Comparison of ENCODE assay signal across 30 mouse cellular contexts in the genomic region with DNA sequence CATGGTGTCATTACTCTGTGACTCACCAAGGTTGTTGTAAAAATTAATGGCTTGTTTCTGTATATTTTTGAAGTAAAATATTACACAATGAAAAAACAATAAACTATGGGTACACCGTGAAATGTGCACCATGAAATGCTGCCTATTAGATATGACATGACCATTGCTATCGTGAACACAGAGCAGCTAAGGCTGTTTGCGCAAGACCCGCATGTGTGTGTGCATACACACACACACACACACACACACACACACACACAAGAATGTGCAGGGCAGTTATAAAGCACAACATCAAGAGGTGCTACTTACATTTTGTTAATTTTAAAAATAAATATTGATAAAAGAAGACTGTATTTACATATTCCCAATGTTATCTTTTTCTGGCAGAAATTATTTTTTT.
A peak's percentile ranks its signal among the peaks of the same experiment; 100 is the strongest.
DNase-seq lines count a peak whose midpoint lies in the region; ATAC-seq and TF ChIP-seq lines count a peak whose summit lies in the region.
"Had no signal": no experiment of that assay in that cellular context is flagged by ENCODE, and none has a peak within 500 bp of the region (broad histone marks: within the 10 kb centered on the region; RNA-seq: fewer than 3 reads in every experiment).

No protein-coding gene starts in this region.

- no peaks in the 10 kb centered on the region for H3K79me2 ChIP-seq in C2C12 (ENCODE audit: control insufficient read depth, insufficient read depth)
- H3K79me2 ChIP-seq in myocyte (ENCODE audit: control insufficient read depth, insufficient read depth): no peaks in the 10 kb centered on the region

- H3K4me1 ChIP-seq in heart, embryonic 10.5 days: no peaks in the 10 kb centered on the region
- H3K4me1 ChIP-seq in lung, embryonic 15.5 days: peaks cover 21% of the 10 kb centered on the region
- no peaks in the 10 kb centered on the region for H3K4me1 ChIP-seq in lung, postnatal 0 days (ENCODE audit: insufficient read depth, low read depth, low read length)
- H3K4me1 ChIP-seq: embryonic facial prominence, embryonic 10.5 days; embryonic facial prominence, embryonic 13.5 days; forebrain, embryonic 12.5 days; forebrain, embryonic 15.5 days; heart, embryonic 15.5 days had no signal

- TF ChIP-seq POLR2A in myocyte (IDR thresholded peaks at IDR 0.05; ENCODE audit: insufficient read length, low read depth): no peak

- 90% methylated on average over 4 of the region's 4 CpGs for WGBS in heart, embryonic 10.5 days
- 41% methylated on average over 4 of the region's 4 CpGs for WGBS in lung, embryonic 15.5 days
- 56% methylated on average over 4 of the region's 4 CpGs for WGBS in lung, postnatal 0 days

- no peak for TF ChIP-seq EP300 in lung, postnatal 0 days (IDR thresholded peaks at IDR 0.05)

- no peak overlapping the region for H3K27ac ChIP-seq in heart, embryonic 10.5 days
- H3K27ac ChIP-seq in lung, embryonic 15.5 days: no peak overlapping the region
- no peak overlapping the region for H3K27ac ChIP-seq in lung, postnatal 0 days (ENCODE audit: low read length)
- H3K27ac ChIP-seq: embryonic facial prominence, embryonic 10.5 days; embryonic facial prominence, embryonic 13.5 days; forebrain, embryonic 12.5 days; forebrain, embryonic 15.5 days; heart, embryonic 15.5 days; hindbrain, embryonic 14.5 days; hindbrain, postnatal 0 days had no signal

- no peaks in the 10 kb centered on the region for H3K79me3 ChIP-seq in C2C12 (ENCODE audit: low read depth)

- no peak overlapping the region for H3K9ac ChIP-seq in lung, embryonic 15.5 days
- no peak overlapping the region for H3K9ac ChIP-seq in lung, postnatal 0 days (replicated peaks; ENCODE audit: low read depth)
- H3K9ac ChIP-seq: embryonic facial prominence, embryonic 13.5 days; forebrain, embryonic 12.5 days; forebrain, embryonic 15.5 days; heart, embryonic 12.5 days; heart, embryonic 15.5 days; hindbrain, embryonic 14.5 days had no signal

- no peak overlapping the region for H3ac ChIP-seq in C2C12 (ENCODE audit: control insufficient read depth, insufficient read length, low read depth)
- H3ac ChIP-seq in myocyte (ENCODE audit: control insufficient read depth, insufficient read length): no peak overlapping the region

- peak; percentile 9 for DNase-seq in heart, embryonic 10.5 days (ENCODE audit: low spot score)
- DNase-seq in heart, postnatal 36 days: no peak
- no peak for DNase-seq in lung, postnatal 0 days (ENCODE audit: low spot score)
- no peak for DNase-seq in gastrocnemius, adult 8-10 months (ENCODE audit: low spot score in 2 of 2)
- DNase-seq: adrenal gland, postnatal 14 days; cerebellum, adult 11-12 months; cerebellum, adult 8-10 months; cerebellum, postnatal 10 days; cerebellum, postnatal 36 days; embryo, embryonic 11 days; gastrocnemius, postnatal 14 days; heart, adult 11 months; heart, postnatal 10 days; heart, postnatal 4 days; kidney, adult 11 months had no signal

- no peaks in the 10 kb centered on the region for H3K27me3 ChIP-seq in heart, embryonic 10.5 days (ENCODE audit: insufficient read depth, poor library complexity, severe bottlenecking)
- H3K27me3 ChIP-seq in lung, embryonic 15.5 days: no peaks in the 10 kb centered on the region
- no peaks in the 10 kb centered on the region for H3K27me3 ChIP-seq in lung, postnatal 0 days (replicated peaks; ENCODE audit: insufficient read depth, low read length)
- H3K27me3 ChIP-seq in C2C12 (ENCODE audit: control insufficient read depth, insufficient read depth, insufficient read length) (no peaks in the 10 kb centered on the region), myocyte (ENCODE audit: control insufficient read depth, insufficient read depth, insufficient read length) (no peaks in the 10 kb centered on the region)
- H3K27me3 ChIP-seq: CH12.LX; embryonic facial prominence, embryonic 13.5 days; forebrain, embryonic 12.5 days; forebrain, embryonic 15.5 days; heart, embryonic 12.5 days; heart, embryonic 15.5 days had no signal

- no peaks in the 10 kb centered on the region for H3K9me3 ChIP-seq in heart, embryonic 10.5 days
- H3K9me3 ChIP-seq in lung, embryonic 15.5 days: no peaks in the 10 kb centered on the region
- H3K9me3 ChIP-seq in lung, postnatal 0 days (ENCODE audit: low read length): no peaks in the 10 kb centered on the region
- H3K9me3 ChIP-seq: embryonic facial prominence, embryonic 10.5 days; embryonic facial prominence, embryonic 13.5 days; forebrain, embryonic 12.5 days; forebrain, embryonic 15.5 days; G1E; heart, embryonic 12.5 days; heart, embryonic 15.5 days had no signal

- no peak for TF ChIP-seq CTCF in lung, postnatal 0 days (IDR thresholded peaks at IDR 0.05)
- no peak for TF ChIP-seq CTCF in C2C12 (IDR thresholded peaks at IDR 0.05; ENCODE audit: control insufficient read depth, insufficient read depth, insufficient read length)

- H3K36me3 ChIP-seq in heart, embryonic 10.5 days: no peaks in the 10 kb centered on the region
- no peaks in the 10 kb centered on the region for H3K36me3 ChIP-seq in lung, embryonic 15.5 days
- H3K36me3 ChIP-seq in lung, postnatal 0 days (ENCODE audit: insufficient read depth, low read length): no peaks in the 10 kb centered on the region
- no peaks in the 10 kb centered on the region for H3K36me3 ChIP-seq in C2C12 (ENCODE audit: control insufficient read depth, insufficient read depth)
- no peaks in the 10 kb centered on the region for H3K36me3 ChIP-seq in myocyte (ENCODE audit: control insufficient read depth, insufficient read depth)
- H3K36me3 ChIP-seq: embryonic facial prominence, embryonic 10.5 days; embryonic facial prominence, embryonic 13.5 days; forebrain, embryonic 12.5 days; forebrain, embryonic 15.5 days; G1E; heart, embryonic 12.5 days; heart, embryonic 15.5 days had no signal

- no peak overlapping the region for H3K4me3 ChIP-seq in heart, embryonic 10.5 days
- H3K4me3 ChIP-seq in lung, embryonic 15.5 days: no peak overlapping the region
- H3K4me3 ChIP-seq in lung, postnatal 0 days (ENCODE audit: low read depth, low read length): no peak overlapping the region
- H3K4me3 ChIP-seq in C2C12 (ENCODE audit: insufficient read depth, poor library complexity, severe bottlenecking): no peak overlapping the region
- H3K4me3 ChIP-seq in myocyte: no peak overlapping the region
- H3K4me3 ChIP-seq: embryonic facial prominence, embryonic 10.5 days; embryonic facial prominence, embryonic 13.5 days; erythroblast, embryonic 14.5 days; forebrain, embryonic 12.5 days; forebrain, embryonic 15.5 days; heart, embryonic 12.5 days; heart, embryonic 15.5 days had no signal

- intact Hi-C loops in heart, postnatal 36 days (cut with DNase I): no loop called here

- no peak overlapping the region for H3K4me2 ChIP-seq in lung, embryonic 15.5 days
- no peak overlapping the region for H3K4me2 ChIP-seq in lung, postnatal 0 days (replicated peaks; ENCODE audit: low read depth, low read length)
- H3K4me2 ChIP-seq in myocyte (ENCODE audit: low read depth): no peak overlapping the region
- H3K4me2 ChIP-seq: embryonic facial prominence, embryonic 13.5 days; forebrain, embryonic 12.5 days; forebrain, embryonic 15.5 days; heart, embryonic 12.5 days; heart, embryonic 15.5 days; hindbrain, embryonic 14.5 days had no signal

- ATAC-seq in lung, embryonic 15.5 days (ENCODE audit: borderline replicate concordance, extremely low read depth, low FRiP score, low TSS enrichment): peak; percentile 55; the same call in 1 of the 2 replicates
- ATAC-seq in lung, postnatal 0 days: no peak
- ATAC-seq: forebrain, embryonic 15.5 days; hindbrain, postnatal 0 days; inflammation-experienced regulatory T-cells, adult 6 months had no signal

TF ChIP-seq in C2C12, 6 proteins besides CTCF, POLR2A, EP300 and RAD21:
- TF ChIP-seq FOSL1 (IDR thresholded peaks at IDR 0.05; ENCODE audit: insufficient read depth, low read length, poor library complexity, severe bottlenecking) (no peak), MAX (IDR thresholded peaks at IDR 0.05) (no peak), CEBPB (IDR thresholded peaks at IDR 0.05; ENCODE audit: low read depth) (peak; percentile 88)

TF ChIP-seq in myocyte, 11 proteins besides CTCF, POLR2A, EP300 and RAD21:
- TF ChIP-seq CEBPB (IDR thresholded peaks at IDR 0.05; ENCODE audit: insufficient read depth, poor library complexity, severe bottlenecking) (peak; percentile 70), MAX (IDR thresholded peaks at IDR 0.05; ENCODE audit: low read depth) (no peak), SRF (IDR thresholded peaks at IDR 0.05; ENCODE audit: control insufficient read depth, insufficient read length, low read depth) (no peak)
